Mouse (Mus musculus): ENCODE data around the gene Rufy2. TPM values are rescaled to one million over a fixed set of nuclear protein-coding genes. Genes with fewer than 3 reads are reported as not detected.

Gene Rufy2
- polyA plus RNA-seq, 1 experiment from 2014 or later, result 20.7 TPM

DNA sequence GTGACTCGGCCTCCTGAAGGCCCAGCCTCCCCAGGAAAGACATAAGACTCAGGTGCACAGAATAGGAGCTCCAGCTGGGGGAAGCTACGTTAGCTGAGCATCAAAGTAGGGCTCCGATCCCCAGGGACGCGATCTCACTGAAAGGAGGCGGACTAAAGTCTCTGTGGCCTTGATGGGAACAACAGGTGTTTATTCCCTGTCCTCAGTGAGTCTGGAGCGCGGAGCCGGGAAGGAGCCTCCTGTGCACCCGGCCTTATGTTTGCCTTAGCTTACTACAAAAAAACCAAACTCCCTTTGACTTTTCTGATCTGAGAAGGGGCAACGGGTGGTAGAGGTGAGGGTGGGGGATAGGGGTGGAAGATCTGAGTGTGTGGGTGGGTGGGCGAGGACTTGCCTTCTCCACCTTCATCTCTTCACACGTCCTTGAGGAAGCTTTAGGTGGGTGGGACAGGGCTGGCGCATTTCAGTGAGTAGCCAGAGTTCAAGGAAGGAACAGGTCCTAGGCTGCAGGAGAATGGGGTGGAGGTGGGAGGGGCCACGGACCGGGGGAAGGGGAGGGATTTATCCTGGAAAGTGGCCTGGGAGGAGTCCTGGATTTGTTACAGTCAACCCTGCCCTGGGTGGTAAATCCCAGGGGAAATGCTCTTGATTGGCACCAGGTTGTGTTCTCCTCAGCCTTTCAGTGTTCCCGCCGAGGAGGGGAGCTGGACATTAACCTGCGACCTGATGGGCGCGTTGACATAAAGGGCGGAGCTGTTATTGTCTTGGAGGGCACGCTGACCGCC lies 77.1 kb downstream of the Rufy2 start:
- Histone ChIP-seq H3K4me3 (replicated peaks) (no peak overlapping the region), H3K9ac (no peak overlapping the region), H3K4me2 (replicated peaks) (peak overlapping the region; percentile 17), H3K9me3 (no peaks in the 10 kb centered on the region), H3K27ac (no peak overlapping the region), H3K36me3 (no peaks in the 10 kb centered on the region), H3K27me3 (replicated peaks) (no peaks in the 10 kb centered on the region), H3K4me1 (replicated peaks) (0 out of 2 replicates have a peak, but pooled peaks cover 3% of the 10 kb centered on the region)
- ATAC-seq, result peak; percentile 86
- 27% methylated on average over 24 of the region's 24 CpGs for WGBS

DNA sequence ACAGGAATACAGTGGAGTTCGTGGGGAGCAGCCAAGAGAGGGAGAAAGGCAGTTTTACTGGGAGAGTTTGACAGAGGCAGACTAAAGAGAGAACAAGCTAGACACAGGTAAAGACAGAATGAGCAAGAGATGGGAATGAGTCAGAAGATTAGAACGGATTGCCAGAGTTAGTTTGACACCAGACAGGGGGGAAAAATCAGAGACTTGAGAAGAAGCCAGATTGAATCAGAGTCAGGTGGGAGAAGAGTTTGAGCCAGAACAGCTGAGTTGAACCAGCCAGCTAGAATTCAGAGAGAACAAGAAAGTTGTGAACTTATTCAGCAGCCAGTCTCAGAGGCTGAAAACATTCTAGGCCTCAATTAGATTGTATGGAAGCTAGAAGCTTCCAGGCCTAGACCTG lies 79.8 kb downstream of the Rufy2 start, which contains the start of gene Pbld1:
Pbld1 (plus strand) TSS at position 301 of the 400 bp plus-strand sequence.
- H3K9me3 ChIP-seq, result no peaks in the 10 kb centered on the region
- no peak within 1 kb of the TSS for H3K9ac ChIP-seq
- no peak within 1 kb of the TSS for H3K4me2 ChIP-seq (replicated peaks)
- no peak for ATAC-seq
- WGBS, result 84% methylated on average over 2 of the region's 2 CpGs
- H3K27ac ChIP-seq, result no peak within 1 kb of the TSS
- H3K4me1 ChIP-seq (replicated peaks), result 0 out of 2 replicates have a peak, but pooled peaks cover 3% of the 10 kb centered on the region
- H3K27me3 ChIP-seq (replicated peaks), result no peaks in the 10 kb centered on the region
- H3K36me3 ChIP-seq, result no peaks in the 10 kb centered on the region
- no peak within 1 kb of the TSS for H3K4me3 ChIP-seq (replicated peaks)

DNA sequence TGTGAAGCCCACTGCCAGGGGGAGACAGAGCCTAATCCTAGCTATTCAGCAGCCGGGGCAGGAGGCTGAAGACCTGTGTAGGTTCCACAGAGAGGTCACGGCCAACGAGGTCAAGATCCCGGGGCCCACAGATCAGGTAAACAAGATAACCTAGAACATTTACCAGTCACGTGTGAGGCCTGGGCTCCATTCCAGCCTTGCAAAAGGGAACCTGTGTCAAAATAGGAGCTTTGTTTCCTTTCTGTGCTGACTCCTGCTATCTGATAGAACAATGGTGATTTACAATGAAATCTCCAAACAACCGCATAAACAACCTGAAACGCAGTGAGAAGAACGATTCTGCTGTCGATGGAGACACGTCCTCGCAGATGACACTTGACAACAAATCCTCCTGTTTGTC lies 80.4 kb downstream of the Rufy2 start:
- 51% methylated on average over 11 of the region's 11 CpGs for WGBS
- 0 out of 2 replicates have a peak, but pooled peaks have one; percentile 25 for ATAC-seq

DNA sequence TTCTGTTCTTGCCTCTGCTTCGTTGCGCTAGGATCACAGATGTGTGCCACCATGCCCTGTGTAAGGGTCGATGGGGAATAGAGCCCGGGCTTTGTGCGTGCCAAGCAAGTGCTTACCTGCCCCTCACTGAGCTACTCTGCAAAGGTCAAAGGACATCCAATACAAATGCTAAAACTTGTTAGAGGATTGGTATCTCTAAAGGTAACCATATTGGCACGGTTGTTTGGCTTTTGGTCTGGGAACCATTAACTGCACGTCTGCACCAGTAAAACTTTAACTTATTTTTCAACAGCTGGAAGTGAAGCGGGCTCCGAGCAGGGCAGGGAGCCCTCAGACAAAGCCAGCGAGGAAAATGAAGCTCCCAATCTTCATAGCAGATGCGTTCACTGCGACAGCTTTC lies 81.2 kb downstream of the Rufy2 start:
- no peaks in the 10 kb centered on the region for H3K9me3 ChIP-seq
- WGBS, result 64% methylated on average over 12 of the region's 12 CpGs
- no peak overlapping the region for H3K27ac ChIP-seq
- H3K4me1 ChIP-seq (replicated peaks), result 0 out of 2 replicates have a peak, but pooled peaks cover 3% of the 10 kb centered on the region
- H3K36me3 ChIP-seq, result no peaks in the 10 kb centered on the region
- ATAC-seq, result peak; percentile 28
- H3K4me2 ChIP-seq (replicated peaks), result no peak overlapping the region
- no peaks in the 10 kb centered on the region for H3K27me3 ChIP-seq (replicated peaks)
- H3K9ac ChIP-seq, result no peak overlapping the region
- H3K4me3 ChIP-seq (replicated peaks), result no peak overlapping the region

More for the DNA sequence above, 80.4 kb downstream of the Rufy2 start:
- Histone ChIP-seq H3K4me1 (replicated peaks) (0 out of 2 replicates have a peak, but pooled peaks cover 3% of the 10 kb centered on the region), H3K9me3 (no peaks in the 10 kb centered on the region), H3K4me3 (replicated peaks) (no peak overlapping the region), H3K27me3 (replicated peaks) (no peaks in the 10 kb centered on the region), H3K36me3 (no peaks in the 10 kb centered on the region), H3K9ac (no peak overlapping the region), H3K27ac (no peak overlapping the region), H3K4me2 (replicated peaks) (no peak overlapping the region)

DNA sequence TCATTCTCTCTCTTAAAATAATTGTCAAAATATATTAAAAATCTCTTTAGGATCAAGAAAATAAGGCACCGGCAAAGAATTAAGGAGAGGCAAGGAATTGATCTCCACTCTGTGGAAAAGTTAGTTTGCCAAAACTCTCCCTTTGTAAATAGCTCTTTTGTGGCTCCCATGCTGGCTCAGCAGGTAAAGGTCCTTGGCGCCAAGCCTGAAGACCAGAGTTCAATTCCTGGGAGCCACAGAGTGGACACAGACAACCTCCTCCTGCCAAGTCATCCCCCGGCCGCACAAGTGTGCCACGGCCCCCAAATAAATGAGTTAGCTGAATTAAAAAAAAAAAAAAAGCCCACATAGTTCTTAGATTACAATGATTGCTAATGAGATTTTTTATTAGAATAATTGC lies 82.7 kb downstream of the Rufy2 start:
- Histone ChIP-seq H3K36me3 (no peaks in the 10 kb centered on the region), H3K27me3 (replicated peaks) (no peaks in the 10 kb centered on the region), H3K9me3 (no peaks in the 10 kb centered on the region), H3K4me2 (replicated peaks) (no peak overlapping the region), H3K27ac (no peak overlapping the region), H3K4me3 (replicated peaks) (no peak overlapping the region), H3K4me1 (replicated peaks) (no peaks in the 10 kb centered on the region), H3K9ac (no peak overlapping the region)
- 85% methylated on average over 5 of the region's 5 CpGs for WGBS
- ATAC-seq, result no peak

DNA sequence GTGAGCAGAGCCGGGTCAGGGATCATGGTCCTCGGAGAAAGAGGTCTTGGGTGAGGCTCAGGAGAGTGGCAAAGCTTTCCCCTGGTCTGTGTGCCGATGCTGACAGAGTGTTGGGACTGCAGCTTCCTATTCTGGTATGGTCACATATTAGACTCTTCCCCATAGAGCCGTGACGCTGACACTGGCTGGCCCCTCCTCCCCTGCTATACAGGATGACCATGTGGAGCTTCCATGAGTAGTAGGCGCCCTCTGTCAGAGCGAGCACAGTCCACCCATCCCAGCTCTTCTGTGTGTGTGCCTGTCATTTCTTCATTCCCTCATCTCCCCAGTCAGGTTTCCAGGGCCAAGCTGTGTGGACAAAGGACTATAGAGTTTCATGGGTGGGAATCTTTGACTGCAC lies 83.3 kb downstream of the Rufy2 start:
- 76% methylated on average over 7 of the region's 7 CpGs for WGBS
- no peak overlapping the region for H3K4me3 ChIP-seq (replicated peaks)
- ATAC-seq, result no peak

DNA sequence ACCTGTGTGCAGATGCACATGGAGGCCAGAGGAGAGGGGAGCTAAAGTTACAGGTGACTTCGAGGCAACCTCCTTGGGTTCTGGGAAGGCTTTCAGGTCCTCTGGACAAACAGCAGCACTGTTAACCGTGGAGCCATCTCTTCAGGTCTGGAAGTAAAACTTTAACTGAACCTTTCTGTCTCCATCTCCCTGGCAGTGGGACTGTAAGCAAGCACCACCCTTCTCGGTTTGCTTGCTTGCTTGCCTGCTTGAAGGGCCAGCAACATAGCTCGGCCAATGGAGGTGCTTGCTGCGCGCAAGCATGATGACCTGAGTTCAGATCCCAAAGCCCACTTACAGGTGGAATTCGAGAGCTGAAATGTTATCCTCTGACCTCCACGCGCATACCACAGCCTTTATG lies 84.5 kb downstream of the Rufy2 start:
- Histone ChIP-seq H3K4me3 (replicated peaks) (no peak overlapping the region), H3K4me1 (replicated peaks) (no peaks in the 10 kb centered on the region), H3K27me3 (replicated peaks) (no peaks in the 10 kb centered on the region), H3K27ac (no peak overlapping the region), H3K9me3 (no peaks in the 10 kb centered on the region), H3K4me2 (replicated peaks) (no peak overlapping the region), H3K9ac (no peak overlapping the region), H3K36me3 (no peaks in the 10 kb centered on the region)
- 77% methylated on average over 9 of the region's 9 CpGs for WGBS
- no peak for ATAC-seq

More for the DNA sequence above, 83.3 kb downstream of the Rufy2 start:
- Histone ChIP-seq H3K4me2 (replicated peaks) (no peak overlapping the region), H3K4me1 (replicated peaks) (no peaks in the 10 kb centered on the region), H3K9me3 (no peaks in the 10 kb centered on the region), H3K36me3 (no peaks in the 10 kb centered on the region), H3K27ac (no peak overlapping the region), H3K9ac (no peak overlapping the region), H3K27me3 (replicated peaks) (no peaks in the 10 kb centered on the region)

DNA sequence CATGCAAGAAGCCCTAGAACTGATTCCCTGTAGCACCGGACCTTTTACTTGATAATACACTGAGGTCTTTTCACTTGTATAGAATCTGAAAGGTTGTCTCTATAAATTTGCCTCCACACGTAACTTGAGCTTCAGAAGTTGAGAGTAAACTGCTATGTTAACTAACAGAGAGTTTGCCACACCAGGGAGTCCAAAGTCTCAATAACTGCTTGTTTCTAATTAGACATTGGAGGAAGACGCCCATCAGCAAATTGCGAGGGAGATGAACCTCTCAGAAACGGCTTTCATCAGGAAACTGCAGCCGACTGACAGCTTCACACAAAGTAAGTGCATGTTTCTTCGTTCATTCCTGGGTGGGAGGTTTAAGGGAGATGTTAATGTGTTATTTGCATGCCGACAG lies 85.5 kb downstream of the Rufy2 start:
- 66% methylated on average over 8 of the region's 8 CpGs for WGBS
- H3K27ac ChIP-seq, result no peak overlapping the region
- ATAC-seq, result no peak
- no peaks in the 10 kb centered on the region for H3K27me3 ChIP-seq (replicated peaks)
- no peak overlapping the region for H3K4me2 ChIP-seq (replicated peaks)
- H3K9ac ChIP-seq, result no peak overlapping the region
- H3K4me3 ChIP-seq (replicated peaks), result no peak overlapping the region
- no peaks in the 10 kb centered on the region for H3K9me3 ChIP-seq
- no peaks in the 10 kb centered on the region for H3K4me1 ChIP-seq (replicated peaks)
- H3K36me3 ChIP-seq, result no peaks in the 10 kb centered on the region

DNA sequence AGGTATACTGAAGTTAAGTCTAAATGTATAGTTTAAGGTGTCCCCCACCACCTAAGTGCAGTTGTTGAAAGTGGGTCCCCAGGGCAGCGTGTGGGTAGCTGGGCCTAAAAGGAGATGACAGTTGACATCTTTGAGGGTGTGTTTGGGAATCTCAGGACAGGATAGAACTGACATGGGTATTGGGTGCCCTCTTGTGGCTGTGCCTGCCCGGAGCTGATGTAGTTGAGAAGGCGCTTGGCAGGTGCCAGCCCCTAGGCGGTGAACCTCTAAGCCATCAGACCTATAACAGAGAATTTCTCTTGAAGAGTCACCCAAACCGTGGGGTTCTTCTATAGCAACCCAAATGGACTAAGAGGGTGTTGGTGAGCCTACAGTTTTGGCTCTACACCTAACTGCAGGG lies 86.0 kb downstream of the Rufy2 start:
- 10% methylated on average over 5 of the region's 5 CpGs for WGBS
- Histone ChIP-seq H3K36me3 (no peaks in the 10 kb centered on the region), H3K4me2 (replicated peaks) (no peak overlapping the region), H3K27me3 (replicated peaks) (no peaks in the 10 kb centered on the region), H3K9me3 (no peaks in the 10 kb centered on the region), H3K27ac (no peak overlapping the region), H3K4me3 (replicated peaks) (no peak overlapping the region), H3K4me1 (replicated peaks) (no peaks in the 10 kb centered on the region), H3K9ac (no peak overlapping the region)
- ATAC-seq, result peak; percentile 74

Other genes with a start within 250 kb of the Rufy2 start
- 109 and 110 TPM in 2 replicates for gene Ccar1, start 187.9 kb upstream of the Rufy2 start, polyA plus RNA-seq (2015; fragmentation: Nextera tagmentation; extraction: Ambion mirVana)
- gene Tet1, start 71.2 kb upstream of the Rufy2 start, polyA plus RNA-seq (2015; fragmentation: Nextera tagmentation; extraction: Ambion mirVana), result 14.4 and 18.3 TPM in 2 replicates
- gene Slc25a16, start 59.6 kb upstream of the Rufy2 start, polyA plus RNA-seq (2015; fragmentation: Nextera tagmentation; extraction: Ambion mirVana), result 12.5 and 13.4 TPM in 2 replicates
- 21.7 and 22.0 TPM in 2 replicates for gene Dna2, start 33.2 kb upstream of the Rufy2 start, polyA plus RNA-seq (2015; fragmentation: Nextera tagmentation; extraction: Ambion mirVana)
- 73.6 and 75.4 TPM in 2 replicates for gene Hnrnph3, start 44.0 kb downstream of the Rufy2 start, polyA plus RNA-seq (2015; fragmentation: Nextera tagmentation; extraction: Ambion mirVana)
- 5.7 and 6.8 TPM in 2 replicates for gene Pbld2, start 44.1 kb downstream of the Rufy2 start, polyA plus RNA-seq (2015; fragmentation: Nextera tagmentation; extraction: Ambion mirVana)
- 2.6 and 6.4 TPM in 2 replicates for gene Pbld1, start 79.9 kb downstream of the Rufy2 start, polyA plus RNA-seq (2015; fragmentation: Nextera tagmentation; extraction: Ambion mirVana)
- 0.16 TPM in 1 of 2 replicates, not detected in the other for gene Atoh7, start 119.4 kb downstream of the Rufy2 start, polyA plus RNA-seq (2015; fragmentation: Nextera tagmentation; extraction: Ambion mirVana)
- 0.04 and 0.08 TPM in 2 replicates for gene Mypn, start 223.7 kb downstream of the Rufy2 start, polyA plus RNA-seq (2015; fragmentation: Nextera tagmentation; extraction: Ambion mirVana)